Mouse (Mus musculus): Measurements from ENCODE around the gene Susd1.

Gene Susd1

DNA sequence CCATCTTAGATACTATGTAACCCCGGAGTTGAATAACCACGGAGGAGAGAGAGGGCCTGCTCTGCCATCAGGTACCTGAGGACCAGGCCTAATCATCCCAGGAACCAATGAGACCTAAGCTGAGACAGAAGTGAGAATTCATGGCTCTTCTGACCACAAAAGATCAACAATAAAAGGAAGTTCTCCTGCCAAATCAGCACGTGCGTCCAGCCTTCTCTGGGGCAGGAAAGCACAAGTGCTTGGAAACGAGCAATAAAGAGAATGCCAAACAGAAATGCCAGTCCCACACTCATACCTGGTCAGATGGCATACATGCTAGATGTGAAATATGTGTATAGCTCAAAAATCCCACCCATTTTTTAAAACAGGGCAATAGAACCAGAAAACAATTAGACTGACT is 58.6 kb downstream of the Susd1 start:
- no peak for DNase-seq

DNA sequence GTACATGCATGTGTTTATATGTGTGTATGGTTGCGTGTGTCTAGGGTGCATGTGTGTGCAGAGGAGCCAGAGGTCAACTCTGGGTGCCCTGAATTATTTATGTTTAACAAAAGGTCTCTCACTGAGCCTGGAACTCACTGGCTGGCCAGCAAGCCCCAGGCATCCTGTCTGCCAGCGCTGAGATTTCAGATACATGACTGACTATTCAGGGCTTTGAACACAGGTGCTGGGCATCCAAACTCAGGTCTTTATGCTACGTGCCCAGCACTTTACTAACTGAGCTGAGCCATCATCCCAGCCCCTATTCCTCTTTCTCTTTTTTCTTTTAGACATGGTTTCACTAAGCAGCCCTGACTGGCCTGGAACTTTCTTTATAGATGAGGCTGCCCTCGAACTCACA is 59.8 kb downstream of the Susd1 start:
- no peak for DNase-seq

DNA sequence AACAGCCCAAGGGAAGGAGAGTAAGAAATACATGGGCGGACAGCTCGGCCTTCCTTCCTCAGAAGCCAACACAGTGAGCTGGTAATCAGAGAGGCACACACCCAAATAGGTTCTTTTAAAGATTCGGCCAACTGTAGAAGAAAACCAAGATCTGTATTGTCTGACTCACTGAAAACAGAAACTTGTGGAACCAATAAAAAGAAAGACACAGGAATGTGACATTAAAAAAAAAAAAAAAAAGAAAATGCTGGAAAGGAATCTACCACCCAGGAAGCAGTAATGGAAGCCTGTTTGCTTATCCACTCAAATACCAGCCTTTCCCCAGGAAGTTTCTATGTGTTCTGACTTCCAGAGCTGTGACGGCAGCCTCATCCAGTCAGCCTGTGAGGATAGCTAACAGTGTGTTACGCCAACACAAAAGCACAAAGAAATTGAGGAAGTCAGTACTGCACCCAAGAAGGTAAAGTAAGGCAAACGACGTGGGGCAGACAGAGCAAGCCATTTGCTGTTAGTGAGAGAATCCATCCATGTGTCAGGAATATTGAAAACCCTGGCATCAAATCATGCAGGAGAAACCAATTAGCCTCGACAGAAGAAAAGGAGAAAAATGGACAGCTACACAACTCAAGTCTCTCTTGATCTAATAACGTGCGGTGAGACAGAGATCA is 64.0 kb downstream of the Susd1 start:
- DNase-seq = no peak

DNA sequence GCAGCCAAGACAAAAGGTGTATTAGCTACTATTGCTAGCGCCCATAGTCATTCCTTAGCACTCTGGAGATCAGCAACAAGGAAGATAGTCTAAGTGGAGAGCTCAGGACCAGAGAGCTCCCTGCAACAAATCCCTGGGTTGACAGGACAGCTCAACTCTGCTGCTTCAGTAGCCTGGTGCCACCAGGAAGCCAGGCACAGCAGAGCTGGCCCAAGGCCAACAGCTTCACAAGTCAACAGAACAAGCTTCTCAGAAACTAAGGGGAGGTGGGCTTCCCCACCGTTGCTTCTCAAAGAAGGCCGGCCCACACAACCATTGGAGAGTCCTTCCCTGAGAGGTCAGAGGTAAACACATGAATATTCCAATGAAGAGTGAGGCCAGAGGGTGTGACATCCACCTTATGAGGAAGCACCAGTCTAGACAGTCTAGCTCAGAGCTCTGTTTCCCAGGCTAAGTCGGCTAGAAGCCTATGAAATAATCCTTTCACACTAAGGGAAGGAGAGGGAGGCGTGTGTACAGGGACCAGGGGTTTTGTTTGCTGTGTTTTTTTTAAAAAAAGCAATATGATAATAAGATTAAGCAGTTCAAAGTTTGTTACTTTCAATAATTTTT is 65.8 kb downstream of the Susd1 start:
- no peak for DNase-seq

DNA sequence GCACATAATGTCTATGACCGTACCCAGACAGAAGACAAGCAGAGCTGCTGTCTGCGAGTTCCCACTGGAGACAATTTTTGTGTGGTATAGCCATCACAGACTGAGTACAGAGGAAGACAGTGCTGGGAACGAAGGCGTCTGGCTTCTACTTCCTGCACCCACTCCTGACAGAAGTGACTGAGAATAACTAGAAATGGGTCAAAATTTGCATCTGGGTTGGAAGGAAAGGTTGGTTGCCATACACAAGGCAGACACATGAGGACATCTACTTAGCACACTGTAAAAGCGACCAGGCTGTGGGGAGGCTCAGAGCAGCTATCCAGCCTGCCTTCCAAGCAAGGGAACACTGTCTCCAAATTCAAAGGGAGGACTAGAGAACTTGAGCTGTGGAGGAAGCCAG is 66.5 kb downstream of the Susd1 start:
- no peak for DNase-seq

DNA sequence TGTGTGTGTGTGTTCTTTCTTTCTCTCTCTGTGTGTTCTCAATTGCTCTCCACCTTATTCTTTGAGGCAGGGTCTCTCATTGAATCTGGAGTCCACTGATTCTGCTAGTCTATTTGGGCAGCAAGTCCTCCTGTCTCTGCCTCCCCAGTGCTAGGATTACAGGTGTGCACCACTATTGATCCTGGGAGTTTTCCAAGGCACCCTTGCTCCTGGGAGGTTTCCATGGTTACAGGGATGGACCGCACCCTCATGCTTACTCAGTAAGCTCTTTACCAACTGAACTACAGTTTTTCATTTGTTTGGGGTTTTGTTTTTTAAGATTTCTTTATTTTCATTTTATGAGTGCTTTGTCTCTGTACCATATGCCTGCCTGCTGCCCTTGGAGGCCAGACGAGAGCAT is 68.5 kb downstream of the Susd1 start:
- DNase-seq = no peak

DNA sequence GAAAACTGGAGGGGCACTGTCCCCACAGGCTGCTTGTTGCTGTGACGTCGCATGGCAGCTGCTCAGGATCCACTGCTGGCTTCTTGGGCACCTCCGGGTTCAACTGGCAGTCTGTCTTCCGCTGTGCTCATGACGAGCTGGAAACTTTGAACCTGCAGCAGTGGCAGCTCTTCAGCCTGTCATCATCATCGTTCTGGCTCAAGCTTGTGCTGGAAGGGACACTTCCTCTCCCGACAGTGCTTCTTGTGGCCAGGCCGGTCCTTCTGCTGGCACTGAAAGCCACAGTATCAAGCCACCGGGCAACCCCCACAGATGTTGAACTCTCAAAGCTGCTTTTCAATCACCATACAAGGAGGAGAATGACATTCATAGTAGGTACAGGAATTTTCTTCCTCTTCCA is 70.3 kb downstream of the Susd1 start:
- DNase-seq = no peak

DNA sequence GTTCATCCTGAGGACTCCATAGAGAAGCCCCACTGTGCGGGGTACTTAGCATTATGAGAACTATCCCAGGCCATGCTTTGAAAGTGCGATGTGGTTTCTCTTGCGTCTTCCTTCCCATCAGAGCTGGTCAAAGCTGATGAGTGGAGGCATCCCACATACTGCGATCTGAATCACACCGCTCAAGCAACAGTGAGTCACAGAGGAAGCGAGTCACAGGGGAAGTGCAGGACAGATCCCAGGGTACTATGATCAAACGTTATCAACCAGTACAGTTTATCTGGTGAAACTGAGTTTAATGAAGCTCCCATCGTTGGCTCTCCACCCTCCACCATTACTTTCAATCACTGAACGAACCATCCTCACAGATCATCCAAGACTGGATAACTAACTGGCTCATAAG is 72.2 kb downstream of the Susd1 start:
- no peak for DNase-seq

DNA sequence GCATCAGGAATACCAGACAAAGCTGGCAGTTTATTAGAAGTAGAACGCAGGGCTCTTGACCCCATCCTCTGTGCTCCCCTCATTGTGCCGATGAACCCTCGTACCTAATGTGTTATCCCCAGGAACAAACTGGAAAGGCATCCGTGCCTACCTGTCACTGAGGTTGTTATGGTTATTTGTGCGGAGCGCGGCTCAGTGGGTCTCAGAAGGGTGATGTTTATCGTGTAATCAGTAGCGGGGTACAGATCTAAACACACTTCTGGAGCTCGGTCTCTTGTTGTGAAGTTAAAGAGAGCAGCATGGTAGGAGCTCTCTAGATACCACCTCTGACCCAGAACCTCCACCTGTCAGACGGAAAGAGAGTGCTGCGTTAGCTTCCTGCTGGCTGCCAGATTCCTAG is 72.9 kb downstream of the Susd1 start:
- DNase-seq = no peak

DNA sequence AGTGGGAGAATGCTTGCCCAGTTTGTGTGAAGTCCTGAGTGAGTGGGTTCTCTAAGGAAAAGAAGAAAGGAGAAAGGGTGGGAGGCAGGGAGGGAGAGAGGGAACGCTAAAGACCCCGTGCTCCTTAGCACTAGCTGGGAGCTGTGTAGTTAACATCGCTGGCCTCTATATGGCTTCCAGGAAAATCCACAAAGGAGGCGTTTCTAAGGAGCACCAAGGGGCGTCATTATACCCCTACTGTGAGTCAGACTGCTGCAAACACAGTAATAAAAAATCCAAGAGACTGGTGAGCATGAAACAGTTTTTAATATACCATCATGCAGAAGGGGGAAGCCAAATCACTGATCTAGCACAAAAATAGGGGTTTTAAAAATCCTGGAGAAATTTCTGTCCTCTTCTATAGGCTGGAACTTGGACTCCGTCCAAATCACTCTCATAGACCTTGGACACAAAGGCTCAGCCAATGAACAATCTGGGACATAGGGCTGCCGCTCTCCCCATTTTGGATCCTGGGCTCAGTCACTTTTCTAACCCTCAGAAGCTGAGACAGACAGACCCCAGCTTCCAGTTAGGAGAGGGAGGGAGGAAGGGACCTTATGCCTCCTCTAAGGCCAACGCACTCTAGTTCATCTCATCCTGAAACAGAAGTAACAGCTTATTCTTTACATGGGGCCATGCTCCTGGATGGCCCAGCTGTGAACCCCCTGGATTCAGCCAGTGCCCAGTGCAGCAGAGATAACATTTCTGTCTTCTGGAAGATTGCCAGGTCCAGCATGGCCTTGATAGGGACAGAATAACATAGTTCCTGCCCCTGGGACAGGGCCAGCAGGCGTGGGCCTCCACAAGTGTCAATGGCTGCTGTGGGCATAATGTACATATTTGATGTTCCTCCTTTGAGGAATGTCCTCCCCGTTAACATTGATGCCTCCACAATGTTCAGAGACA is 73.9 kb downstream of the Susd1 start:
- DNase-seq = no peak

DNA sequence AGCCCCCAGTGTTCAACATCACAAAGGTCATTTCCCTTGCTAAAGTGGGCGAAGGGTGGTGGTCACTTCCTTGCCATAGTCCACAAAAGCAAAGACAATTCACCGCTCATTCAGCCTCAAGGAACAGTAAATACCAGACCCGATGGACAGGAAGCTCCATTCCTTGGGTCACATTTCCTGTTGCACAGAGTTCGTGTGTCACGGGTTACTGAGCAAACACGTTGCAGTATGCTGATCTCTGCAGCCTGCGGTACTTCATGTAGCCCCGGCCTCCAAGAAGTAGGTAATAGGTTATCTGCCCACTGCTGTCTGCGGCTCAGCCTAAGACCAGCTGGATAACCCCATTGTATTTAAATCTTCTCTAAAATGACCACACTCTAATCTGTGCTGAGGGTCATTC is 75.4 kb downstream of the Susd1 start:
- DNase-seq = no peak

DNA sequence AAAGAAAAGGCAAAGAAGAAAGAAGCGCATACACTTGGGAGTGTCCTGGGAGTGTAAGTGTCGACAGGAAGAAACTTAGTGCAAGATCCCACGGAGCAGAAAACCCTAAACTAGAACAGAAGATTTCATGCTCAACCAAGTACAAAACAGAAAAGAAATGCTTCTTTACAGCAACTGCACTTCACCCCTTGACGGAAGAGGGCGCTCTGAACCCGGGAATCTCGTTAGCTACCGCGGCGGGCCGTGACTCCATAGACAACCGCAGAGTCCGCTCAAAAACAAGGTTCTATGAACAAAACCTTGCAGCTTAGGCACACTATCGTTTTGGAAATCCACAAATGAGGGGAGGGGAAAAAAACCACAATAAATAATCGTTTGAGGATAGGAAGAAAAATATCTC is 77.7 kb downstream of the Susd1 start:
- peak; percentile 31 to 38 for DNase-seq

DNA sequence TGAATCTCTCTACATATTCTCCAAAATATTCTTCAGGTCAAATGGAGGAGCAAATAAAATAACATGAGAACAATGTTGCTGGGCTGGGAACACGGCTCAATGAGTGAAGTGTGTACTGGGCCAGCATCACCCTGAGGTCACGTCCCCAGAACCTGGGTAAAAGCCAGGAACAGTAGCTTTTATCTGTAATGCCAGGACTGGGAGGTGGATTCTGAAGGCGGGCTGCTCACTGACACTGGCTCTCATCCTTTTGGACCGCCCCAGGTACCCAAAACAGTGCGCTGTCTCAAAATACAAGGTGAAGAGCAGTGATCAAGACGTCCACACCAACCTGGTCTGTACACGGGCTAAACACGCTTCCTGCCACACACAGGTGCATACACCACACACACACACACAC is 78.5 kb downstream of the Susd1 start:
- DNase-seq = no peak

DNA sequence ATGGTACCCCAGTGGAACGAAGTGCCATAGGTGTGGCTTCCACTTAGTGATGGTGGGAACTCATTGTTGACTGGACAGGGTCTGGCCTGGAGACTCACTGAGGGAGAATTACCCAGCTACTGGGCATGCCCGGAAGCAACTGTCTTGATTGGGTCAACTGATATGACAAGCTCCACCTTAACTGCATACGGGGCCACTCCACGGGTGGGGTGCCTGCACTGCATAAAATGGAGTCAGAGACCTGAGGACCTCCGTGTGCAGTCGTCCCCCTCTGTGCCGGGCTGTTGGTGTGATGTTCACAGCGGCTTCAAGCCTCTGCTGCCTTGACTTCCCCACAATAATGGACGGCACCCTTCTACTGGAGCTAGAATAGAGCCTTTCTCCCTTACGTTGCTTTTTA is 79.5 kb downstream of the Susd1 start:
- DNase-seq = no peak

DNA sequence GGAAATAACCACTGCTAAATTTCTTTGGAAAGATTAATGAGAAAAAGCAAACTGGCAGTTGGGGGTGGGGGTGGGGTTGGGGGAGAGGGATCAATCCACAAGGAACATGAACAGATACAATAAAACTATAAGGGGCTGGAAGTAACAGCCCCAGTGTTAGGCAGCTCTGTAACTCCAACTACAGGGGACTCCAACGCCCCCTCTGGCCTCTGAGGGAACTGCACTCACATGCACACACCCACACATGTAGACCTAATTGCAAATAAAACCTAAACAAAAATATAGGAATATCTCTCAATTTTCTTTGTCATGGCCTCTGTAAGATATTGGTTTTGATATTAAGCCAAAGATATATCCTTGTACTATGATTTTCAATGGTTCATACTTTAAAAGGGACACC is 83.0 kb downstream of the Susd1 start:
- DNase-seq = no peak

DNA sequence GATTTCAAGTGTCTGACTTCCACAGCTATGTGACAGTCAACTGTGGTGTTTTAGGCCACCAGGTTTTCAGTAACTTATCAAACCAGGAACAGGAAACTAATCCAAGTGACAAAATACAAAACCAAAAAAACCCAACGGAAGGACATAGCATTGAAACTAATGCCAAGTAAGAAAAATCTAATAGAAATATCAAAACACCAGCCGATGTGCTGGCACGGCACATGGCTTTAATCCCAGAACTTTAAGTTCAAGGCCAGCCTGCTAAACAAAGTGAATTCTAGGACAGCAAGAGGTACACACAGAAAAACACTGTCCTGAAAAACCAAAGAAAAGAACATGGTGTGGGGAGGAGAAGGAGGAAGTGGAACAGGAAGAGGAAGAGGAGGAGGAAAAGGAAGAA is 83.8 kb downstream of the Susd1 start:
- no peak for DNase-seq

DNA sequence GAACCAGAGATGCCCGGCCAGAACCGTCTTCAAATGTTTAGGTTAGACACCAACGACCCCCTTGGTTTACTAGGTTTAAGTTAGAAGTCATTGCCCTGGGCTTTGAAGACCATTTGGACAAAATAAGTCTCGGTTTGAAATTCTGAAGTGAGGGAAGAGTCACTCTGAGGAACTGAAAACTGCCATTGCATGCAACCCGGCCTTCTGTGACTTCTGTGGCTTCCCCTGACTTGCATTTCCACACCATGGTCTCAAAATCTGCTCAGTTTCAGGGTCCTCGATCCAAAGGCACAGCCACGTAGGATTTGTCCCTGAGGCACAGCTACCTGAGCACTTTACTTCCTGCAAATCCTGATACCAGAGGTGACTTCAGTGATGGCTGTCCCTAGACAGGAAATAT is 86.5 kb downstream of the Susd1 start:
- no peak for DNase-seq

DNA sequence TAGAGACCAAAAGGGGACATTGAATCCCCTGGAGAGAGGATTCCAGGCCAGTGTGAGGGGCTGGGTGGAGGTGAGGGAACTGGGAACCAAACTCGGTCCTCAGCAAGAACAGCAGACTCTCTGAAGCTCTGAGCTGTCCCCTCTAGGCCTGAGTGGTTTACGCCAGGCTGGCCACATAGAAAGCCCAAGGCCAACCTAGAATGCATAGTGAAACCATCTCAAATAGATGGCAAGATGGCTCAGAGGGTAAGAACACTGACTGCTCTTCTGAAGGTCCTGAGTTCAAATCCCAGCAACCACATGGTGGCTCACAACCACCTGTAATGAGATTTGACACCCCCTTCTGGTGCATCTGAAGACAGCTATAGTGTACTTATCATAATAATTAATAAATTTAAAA is 88.1 kb downstream of the Susd1 start:
- no peak for DNase-seq

DNA sequence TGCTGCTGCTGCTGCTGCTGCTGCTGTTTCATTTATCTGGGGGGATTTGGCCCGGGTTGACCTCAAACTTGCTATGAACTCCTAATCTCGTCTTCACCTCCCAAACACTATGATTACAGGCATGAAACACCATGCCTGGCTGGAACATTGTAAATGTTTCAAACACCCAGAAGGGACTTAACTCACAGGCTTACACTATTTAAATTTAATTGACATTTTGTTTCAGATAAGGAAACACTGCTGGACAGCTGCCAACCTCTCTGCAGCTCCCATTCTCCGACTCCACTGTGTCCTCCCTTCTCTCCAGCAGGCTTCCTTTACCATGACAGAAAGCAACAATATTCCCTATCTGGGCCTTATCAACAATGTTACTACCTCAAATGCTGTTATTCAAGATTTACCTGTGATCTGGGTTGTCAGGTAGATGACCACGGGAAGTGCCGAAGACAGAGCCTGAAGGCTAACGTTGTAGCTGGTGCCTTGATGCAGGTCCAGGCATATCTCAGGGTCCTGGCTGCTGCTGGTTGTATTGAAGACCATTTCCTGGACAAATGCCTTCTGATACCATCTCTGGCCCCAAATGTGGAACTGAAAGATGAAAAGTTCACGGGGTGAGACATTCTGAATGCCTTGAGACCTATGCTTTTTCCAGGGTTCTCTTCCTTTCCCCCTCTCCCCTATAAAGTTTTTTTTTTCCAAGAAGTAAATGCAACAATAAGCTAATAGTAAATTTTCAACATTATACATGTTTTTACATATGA is 88.8 kb downstream of the Susd1 start:
- no peak for DNase-seq

DNA sequence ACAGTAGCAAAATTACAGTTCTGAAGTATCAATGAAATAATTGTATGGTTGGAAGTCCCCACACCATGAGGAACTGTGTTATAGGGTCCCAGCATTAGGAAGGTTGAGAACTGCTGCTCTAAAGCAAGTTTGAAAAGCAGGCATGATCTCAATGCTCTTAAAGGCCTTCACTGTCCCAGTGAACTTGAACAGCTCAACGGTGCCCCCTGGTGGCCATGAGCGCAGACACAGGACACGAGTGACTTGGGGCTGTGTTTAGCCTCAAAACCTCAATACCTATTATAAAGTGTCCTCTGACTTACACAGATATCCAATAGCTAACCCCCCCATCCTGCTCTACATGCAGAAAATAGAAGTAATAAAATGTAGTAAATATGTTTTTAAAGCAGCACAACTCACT is 97.7 kb downstream of the Susd1 start:
- DNase-seq = peak; percentile 71 to 78

DNA sequence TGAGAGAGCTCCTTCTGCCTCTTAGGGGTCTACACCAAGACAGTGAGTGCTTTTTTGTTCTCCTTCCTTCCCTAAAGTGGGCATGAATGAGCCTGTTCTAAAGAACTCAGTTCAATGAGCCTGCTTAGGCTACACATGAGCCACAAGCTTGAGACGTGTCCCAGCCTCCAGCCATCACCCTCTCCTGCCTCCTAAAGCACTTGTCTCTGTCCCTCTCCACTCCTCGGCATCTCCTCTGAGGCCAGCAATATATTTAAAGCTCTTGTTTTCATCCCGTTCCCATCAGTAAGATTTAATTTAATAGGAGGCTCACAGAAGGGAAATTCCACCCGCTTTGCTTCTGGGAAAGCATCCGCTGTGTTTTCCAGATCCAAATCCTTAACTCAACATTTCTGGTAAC is 98.4 kb downstream of the Susd1 start:
- DNase-seq = no peak

DNA sequence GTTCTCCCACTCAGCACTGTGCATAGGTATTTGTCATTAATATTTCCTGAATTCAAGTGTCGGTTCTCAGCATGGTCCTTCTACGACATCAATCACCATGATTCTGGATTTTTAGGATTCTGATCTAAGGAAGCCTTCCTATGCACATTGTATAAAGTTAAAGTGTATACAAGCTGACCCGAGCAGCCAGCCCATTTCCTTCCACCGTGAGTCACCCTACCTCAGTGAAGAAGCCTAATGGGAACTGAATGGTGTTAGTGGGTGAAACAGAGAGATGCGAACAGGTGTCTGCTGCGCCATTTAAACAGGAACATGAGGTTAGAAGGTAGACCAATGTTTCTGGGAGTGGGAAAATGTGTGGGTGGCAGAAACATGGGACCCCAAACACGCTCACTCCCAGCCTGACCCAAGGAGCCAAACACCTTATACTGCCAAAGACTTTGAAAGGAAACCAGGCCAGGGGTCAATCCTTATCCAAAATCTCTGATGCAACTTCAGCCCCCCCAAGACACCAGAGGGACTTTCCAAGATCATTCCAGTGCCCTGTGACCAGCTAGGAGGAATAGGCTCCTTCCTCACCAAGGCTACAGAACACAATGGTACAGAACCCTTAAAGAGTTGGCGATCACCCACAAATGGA is 99.4 kb downstream of the Susd1 start:
- no peak for DNase-seq

DNA sequence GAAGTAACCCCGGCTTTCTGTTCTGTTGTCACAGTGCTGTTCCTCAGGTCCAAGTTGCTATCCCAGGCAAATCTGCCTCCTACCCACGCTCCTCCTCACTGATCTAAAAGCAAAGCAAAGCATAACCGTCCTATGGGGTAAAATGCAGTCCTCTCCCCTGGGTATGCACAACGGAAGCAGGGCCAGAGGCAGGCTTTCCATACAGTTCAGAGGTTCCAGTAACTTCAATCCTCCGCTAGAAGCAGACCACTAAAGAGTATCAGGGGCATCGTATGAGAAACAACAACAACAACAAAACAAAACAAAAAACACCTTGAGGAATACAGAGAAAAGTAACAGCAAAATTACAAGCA is 100.9 kb downstream of the Susd1 start:
- no peak for DNase-seq
